Mouse (Mus musculus): ENCODE measurements around the gene Gm48552.

Gm48552 gene

DNA sequence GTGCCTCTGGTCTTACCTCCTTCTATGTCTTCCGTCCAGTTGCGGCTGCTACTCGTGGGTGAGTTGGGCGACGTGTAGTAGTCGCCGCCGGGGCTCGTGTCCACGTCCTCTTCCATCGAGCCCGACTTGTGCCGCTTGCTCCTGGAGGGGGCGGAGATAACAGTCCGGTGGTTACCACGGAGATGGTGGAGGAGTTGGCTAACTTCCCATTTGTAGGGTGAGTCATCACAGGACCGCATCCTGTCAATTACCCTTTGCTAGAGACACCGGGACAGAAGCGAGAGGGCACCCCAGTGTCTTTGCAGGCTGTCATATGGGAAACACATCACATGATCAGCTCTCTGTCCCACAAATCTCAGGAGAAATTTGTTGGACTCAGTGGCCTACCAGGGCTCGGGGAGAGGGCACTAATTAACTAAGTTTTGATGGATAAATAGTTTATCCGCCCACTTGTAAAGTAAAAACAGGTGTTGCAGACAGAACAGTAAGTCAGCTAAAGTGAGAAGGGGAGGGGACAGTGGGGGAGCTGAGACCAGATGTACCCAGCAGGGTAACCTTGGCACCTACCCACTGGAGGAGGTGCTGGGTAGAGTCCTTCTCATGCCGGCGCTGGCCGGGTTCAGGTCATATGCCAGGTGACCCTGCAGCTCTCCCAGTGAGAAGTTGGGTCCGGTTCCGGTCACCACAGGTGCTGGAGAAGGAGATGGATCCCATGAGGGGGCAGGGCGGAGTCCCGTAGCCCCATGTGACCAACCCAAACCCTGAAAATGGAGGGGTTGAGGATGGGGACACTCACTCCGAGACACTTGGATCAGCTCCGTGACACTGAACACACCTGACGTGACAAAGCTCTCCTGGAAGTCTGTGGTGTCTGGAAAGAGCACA, 19.0 kb downstream of the Gm48552 start:
- DNase-seq = peak; percentile 95

DNA sequence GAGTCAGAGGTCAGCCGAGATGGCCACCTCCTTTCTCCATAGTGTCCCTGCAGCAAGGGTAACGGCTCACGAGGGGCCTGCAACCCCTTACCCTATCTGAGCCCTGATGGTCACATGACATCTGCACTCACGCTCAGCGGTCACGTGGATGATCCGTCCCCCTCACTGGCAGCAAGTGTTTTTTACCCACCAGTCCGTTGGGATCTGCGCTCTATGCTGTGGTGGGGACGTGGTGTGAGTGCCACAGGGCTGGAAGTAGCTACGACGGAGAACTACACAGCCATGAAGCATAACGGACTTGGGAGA, 19.6 kb downstream of the Gm48552 start:
- DNase-seq = no peak

DNA sequence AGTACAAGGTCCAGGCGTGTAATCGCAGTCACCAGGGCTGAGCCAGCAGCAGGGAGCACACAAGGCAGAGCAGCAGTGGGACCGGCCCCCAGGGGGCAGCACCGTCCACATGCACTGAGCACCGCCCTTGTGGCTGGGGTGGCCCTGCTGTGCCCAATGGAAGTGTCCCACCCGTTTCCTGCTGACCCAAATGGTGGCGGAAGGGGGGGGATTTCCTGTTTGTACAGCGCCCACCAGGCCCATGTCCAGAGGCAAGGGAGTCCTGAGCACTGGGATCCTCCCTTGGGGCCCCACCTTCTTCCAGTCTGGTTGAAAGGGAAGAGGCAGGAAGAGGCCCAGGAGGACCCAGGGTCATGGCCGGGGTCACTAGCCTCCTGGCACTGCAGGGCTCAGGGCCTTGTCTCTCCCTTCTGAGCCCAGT, 20.1 kb downstream of the Gm48552 start:
- peak; percentile 98 for DNase-seq

DNA sequence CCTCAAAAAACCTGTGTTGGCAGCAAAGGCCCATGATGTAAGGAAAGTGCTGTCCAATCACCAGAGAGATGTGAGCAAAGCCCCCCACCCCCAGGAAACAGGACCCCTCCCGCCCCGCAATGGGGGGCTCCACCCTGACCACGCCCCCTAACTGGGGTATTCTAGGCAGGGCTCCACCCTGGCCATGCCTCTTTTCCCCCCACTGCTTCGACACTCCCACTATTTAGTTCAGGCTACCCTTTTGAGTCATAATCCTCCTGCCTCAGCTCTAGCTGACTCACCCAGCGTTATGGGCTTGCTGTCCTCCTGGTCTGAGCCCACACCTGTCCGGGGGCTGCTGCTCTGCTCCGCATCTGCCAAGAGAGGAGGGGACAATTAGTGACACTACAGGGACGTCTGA, 20.5 kb downstream of the Gm48552 start:
- no peak for DNase-seq

DNA sequence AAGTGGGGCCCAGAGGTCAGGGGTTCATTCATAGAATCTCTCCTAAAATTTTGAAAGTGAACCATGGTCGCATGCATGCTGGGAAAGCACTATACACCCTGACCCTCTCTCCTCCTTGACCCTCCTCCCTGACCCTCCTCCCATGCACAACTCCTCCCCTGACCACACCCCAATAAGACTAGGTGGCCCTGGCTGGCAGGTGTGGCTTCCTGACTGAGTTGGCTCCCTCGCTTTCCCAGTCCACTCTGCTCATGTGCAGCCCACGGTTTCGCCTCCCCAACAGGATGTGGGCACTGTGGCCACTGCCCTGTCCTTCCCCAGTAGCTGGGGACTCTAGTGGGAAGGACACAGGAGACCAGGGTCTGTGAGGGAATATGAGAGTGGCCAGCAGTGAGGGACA, 21.5 kb downstream of the Gm48552 start:
- peak; percentile 68 for DNase-seq

DNA sequence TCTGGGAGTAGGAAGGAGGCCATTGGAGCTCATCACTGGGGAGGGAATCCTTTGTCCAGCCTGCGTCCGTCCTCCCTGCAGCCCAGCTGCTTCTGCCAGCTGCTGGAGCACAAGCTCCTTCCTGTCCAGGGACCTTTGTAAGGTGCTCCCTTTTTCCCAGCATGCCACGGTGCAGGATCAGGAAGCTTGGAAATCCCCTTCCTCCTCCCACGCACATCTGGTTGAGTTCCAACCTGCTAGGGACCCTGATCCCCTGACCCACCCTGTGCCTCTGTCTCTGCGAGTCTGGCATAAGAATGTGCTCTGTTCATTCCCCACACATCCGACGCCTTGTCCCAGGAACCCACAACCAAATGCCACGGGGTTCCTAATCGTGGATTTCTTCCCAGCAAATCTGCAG, 22.2 kb downstream of the Gm48552 start:
- no peak for DNase-seq

DNA sequence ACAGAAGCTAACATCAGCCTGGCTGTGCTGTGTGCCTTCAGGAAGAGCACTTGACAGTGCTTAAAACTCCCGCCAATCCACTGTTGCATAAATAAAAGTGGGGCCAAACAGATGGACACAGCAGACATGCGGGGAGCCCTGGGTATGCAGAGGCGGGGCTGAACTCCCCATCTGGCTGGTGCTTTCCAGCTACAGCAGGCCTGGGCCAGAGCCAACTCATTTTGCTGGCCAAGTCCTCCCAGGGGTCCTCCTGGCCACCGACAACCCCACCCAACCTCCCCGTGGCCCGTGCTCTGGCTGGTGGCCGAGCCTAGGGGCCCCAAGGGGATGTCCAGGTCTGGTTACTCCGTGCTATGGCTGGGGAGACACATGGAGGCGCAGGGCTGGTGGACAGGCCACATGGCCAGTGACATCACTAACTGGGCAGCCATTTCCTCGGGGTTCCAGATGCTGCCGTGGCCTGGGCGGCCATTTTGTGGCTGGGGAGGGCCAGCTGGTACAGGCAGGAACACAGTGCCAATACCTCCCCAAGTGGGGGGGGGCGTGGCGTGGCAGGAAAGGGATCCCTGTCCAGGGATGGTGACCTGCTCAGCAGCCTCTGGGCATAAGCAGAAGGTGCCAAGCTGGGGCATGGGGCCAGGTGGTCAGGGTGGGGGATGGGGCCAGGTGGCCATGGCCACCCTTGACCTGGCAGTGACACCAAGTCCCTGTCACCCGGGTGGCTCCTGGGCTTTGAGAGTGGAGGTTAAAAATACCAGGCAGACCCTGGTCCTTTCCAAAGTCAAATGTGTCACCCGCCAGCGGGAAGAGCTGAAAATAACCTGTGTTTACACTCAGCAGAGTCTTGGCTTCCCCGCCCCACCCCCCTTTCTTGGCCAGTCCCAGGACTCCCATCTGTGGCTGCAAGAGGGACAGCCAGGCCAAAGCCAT, 22.9 kb downstream of the Gm48552 start:
- peak; percentile 85 for DNase-seq

DNA sequence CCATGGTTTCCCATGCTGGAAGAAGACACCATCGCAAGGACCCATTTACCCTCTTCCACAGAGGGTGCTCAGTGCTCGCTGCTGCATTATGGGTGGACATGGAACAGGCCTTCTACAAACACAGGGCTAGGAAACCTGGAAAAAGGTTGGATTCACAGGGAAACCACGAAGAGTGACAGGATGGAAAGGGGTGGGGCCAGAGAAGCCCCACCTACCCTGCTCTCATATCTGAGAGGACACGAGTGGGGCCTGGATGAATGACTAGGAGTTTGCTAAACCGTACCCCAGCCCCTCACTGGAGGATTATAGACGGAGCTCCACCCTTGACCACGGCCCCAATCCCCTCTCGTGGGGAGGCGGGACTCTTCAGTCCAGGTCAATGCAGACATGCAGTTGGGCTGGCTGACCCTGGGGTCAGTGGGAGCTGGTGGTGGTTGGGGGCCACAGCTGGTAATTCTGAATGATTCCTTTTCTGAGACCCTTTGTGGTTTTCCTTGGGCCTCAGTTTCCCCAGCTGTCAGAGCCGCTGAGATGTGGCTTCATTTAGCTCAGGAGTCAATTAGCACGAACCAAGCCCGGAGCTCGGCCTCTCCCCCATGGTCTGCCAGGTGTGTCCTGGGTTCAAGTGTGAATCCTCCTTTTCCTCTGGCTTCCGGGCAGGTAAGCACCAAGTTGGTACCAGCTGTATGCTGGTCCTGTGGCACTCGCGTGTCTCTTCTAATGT, 23.9 kb downstream of the Gm48552 start:
- peak; percentile 46 for DNase-seq

DNA sequence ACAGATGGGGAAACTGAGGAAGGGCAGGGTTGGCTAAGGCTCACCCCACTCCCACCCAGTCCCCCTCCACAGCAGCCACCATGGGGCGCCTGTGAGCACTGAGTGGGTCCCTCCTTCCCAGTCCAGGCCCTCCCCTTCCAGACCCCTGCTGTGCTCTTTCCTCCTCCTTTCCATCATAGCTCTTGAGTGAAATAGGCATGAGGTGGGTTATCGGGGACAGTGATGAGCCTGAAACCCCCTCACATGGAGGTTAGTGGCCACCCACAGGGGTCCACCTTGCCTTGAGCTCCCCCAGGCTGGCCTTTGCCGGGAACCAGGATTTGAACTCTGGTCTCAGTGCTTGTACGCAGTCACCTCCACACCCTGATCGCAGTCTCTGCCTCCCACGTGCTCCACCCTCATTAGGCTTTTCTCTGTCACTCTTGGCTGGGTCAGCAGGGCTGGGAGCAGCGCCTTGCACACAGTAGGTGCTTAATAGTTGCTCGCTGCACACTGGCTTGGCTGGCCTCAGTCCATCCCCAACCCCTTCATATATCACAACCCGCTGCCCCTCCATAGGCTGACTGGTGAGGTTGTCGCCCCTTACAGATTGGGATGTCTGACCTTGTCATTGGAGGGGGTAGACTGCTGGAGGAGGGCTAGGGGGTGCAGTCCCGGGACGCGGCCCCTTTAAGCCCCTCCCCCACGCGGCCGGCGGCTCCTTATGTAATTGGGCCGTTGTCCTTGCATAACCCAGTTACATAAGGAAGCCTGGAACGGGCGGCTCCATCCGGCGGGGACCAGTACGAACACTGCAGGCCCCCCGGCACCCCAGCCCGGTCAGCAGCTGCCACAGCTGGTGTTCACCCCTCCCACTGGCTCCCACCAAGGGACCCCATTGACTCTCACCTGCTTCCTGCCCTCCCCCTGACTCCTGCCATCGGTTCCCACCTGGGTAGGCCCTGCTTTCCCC, 24.8 kb downstream of the Gm48552 start:
- DNase-seq = peak; percentile 95

DNA sequence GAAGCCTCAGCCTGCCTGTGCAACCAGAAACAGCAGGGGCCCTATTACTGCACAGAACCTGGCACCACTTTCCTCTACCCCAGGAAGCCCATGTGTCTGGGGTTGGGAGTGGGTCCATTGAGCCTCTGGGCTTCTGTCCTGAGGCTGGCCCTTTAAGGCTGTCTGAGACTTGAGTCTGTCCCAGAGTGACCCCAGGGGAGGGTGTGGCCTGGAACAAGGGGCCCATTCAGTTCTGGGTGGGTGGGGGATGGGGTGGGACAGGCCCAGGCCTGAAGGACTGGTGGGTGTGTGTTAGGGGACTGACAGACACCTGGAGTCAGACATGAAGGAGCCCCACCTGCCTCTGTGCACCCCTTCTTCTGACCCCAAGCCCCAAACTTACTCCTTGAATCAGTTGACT, 25.9 kb downstream of the Gm48552 start:
- peak; percentile 80 for DNase-seq

DNA sequence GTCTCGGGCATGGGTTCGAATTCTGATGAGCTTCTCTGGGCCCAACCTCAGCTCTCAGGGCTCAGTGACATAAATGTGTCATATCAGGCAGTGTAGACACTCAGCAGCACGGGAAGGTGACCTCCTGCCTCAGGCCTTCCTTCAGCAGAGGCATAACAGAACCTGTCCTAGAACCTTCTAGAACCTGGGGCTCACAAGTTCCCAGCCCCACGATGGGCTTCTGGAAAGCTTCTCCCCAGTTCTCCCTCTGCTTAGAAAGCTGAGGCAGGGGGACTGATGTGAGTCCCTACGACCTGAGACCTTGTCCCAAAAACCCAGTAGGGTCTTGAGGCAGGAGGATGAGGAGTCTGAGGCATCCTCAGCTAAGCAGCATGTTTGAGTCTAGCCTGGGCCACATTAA, 26.3 kb downstream of the Gm48552 start:
- DNase-seq = no peak

DNA sequence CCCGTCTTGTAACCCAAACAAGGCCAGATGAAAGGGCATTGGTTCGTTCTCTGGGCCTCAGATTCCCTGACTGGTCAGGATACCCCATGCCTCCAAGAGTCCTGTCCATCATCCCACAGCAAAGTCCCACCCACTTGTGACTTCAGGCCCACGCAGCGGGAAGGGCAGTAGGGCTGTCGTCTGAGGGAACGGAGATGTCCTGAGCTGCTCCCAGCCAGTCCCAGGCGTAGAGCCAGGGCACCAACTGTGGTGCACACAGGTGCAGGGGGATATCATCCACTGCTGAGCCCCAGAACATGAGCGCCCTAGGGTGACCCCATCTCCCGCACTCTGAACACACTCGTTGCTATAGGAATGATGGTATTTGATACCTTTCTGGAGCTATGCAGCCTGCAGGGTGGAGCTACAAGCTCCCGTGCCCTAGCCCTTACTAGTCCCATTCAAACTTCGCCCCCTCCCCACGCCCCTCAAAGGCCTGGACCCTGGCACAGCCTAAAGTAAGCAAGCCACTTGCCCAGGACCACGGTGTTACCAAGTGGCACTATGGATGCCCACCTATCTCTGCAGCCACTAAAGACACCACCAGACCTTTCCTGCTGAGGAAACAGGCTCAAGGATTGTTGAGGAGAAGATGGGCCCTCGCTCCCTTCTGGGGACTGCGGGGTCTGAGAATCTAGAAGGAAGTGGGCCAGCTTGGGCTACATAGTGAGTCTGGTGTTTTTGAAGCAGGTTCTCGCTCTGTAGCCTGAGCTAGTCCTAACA, 26.9 kb downstream of the Gm48552 start:
- no peak for DNase-seq

DNA sequence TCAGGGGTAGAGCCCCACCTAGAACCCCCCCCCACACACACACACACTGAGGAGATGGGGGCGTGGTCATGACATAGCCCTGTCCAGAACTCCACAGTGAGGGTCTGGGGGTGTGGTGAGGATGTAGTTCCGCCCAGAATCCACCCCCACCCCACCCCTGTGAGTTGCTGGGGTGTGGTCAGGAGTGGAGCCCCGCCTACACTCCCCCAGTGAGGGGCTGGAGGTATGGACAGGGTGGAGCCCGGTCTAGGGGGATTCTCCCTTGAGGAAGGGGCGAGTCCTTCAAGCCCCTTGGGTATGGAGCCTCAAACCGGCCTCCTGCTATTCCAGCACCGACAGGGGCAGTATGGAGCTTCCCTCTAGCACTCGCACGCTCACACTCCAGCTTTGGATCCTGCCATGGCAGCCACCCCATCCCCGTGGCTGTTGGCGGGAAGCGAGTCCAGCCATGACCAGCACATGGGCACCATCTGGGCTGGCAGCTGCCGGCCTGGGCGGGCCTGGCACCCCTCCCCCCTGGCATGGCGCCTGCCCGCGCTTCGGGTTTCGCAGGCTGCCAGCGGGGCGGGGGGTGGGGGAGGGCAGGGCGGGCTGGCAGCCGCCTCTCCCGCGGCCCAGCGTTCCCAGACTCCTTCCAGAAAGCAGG, 27.9 kb downstream of the Gm48552 start:
- DNase-seq = peak; percentile 83

DNA sequence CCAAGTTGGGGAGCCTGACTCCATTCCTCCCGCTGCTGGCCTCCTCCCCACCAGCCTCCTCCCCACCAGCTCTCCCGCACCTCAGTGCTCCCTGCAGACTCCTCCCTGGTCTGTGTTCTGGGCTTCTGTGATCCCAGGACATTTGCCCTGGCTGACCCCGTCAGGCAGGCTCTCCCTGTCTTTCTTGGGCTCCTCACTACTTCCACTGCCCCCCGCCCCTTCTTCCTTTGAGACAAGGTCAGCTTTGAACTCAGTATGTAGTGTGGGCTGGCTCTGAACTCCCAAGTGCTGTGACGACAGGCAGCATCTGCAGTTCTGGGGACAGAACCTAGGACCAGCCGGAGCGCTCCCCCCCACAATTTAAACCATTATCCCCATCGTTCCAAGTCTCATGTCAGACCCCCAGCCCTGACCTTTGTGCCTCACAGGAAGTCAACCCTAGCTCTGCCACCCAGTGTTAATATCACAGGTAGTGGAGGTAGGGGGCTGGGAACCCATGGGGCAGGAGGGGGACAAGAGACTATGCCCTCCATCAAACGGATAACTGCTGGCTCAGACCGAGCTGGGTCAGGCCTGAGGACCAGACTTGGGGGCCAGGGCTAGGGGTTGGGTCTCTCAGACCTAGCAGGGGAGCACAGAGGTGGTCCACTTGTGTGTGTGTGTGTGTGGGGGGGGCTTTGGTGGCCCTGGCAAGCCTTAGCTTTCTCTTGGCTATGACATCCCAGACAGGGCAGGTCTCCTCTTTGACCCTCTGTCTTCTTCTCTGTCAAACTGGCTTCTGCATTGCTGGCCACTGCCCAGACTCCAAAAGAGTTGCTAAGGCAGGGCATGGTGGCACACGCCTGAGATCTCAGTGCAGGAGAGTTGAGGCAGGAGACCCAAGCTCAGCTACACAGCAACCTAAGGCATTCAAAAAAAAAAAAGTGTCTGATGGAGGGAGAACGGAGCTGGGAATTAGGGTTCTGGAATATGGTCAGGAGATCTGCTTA, 28.7 kb downstream of the Gm48552 start:
- no peak for DNase-seq

DNA sequence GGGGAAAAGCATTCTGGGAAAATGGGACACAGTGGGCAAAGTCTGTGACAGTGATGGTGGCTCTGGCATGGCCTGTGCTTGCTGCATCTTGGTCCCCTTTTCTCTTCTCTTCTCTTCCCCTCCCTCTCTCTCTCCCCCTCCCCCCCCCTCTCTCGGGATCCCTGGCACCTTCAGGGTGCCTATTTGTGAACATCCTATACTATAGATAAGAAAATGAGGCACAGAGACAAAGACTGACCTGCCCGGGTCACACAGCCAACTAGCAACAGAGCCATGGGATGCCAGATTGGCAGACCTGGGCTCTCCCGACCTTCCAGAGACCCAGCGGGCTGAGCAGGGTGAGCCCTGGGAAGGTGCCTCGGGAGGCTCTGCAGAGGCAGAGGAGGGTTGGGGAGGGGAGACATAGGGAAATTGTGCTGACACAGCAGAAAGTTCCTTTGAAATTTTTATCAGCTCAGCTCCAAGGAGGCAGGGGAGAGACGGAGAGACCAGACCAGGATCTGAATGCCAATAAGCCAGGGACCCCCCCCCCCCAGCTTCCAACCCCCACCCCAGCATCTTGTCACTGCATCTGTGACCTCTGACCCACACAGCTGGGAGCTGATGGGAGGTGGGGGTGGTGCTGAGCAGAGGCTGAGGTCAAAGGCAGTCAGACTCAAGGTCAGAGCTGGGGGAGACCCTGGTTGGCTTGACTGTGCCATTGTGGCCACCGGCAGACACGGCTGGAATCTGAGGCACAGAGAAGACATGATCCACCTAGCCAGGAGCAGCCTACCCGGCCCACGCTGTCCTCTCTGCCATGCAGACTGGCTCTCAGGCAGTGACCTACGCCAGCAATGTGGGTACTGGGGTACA, 29.6 kb downstream of the Gm48552 start:
- DNase-seq = no peak

DNA sequence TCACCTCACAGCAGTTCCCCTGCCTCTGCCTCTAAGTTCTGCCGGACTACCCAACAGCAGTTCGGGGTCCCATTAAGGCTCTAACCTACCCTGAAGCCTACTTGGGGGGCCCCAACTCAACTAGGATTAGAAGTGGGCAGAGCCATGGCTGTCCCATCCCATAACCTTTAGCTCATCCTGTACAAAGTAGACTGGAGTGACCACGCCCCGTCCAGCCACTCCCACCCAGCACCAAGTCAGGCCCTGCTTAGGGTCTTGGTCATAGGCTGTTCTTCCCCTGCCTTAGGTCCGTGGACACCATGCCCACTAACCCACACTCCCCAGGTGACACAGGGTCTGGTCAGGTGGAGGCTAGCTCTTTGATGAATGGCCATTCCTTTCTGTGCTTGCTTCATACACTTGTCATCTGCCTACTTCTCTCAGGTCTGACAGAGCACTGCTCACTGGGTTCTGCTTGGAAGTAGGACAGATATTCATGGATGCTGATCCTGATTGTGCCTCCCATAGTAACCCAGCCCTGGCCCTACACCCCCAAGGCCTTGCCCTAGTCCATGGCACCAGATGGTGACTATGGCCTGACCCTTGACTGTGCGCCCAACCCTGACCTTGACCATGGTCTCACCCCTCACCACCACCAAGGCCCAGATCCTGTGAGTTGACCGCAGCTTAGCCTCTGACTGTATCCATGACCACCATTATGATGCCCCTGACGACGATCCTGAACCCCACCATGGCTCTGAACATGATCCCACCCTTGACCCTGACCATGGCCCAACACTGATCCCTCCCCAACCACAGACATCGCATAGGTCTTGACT, 30.5 kb downstream of the Gm48552 start:
- no peak for DNase-seq

DNA sequence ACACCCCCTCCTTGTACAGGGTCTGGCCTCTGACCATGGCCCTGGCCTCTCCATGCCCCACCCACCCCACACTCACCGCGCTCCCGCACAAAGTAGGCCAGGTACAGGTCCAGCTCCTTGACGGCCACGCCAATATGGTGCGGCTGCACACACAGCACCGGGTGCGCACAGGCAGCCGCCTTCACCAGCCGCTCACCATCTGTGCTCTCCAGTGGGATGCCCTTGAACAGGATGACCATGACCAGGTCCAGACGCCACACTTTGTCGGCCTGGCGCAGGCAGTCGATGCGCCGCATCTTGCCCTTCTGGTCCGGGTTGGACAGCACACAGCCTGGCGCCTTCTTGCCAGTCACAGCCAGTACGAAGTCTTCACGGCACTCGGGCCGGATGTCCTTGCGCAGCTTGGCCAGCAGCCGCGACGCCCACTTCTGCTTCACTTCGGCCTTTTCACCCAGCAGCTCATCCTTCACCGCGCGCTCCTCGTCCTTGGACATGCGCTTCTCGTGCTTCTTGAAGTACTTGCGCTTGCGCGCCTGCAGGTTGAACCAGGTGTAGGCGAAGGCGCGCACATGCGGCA, 31.5 kb downstream of the Gm48552 start:
- DNase-seq = no peak

Measured in lung, postnatal 36 days (tissue).